Mouse (Mus musculus) E14TG2a.4 (cell line): ENCODE measurements around the gene Tex2.

Experiments
- CTCF ChIP-seq: conservative IDR thresholded peaks from 2 replicates; pipeline ENCODE4 v1.5.1; 2014; ENCODE audit warnings: low read length
- NANOG ChIP-seq: IDR thresholded peaks from 2 replicates; pipeline ENCODE4 v1.6.1; 2014; ENCODE audit warnings: borderline replicate concordance, low read length, mixed read lengths
- POU5F1 ChIP-seq: IDR thresholded peaks from 2 replicates; pipeline ENCODE4 v1.6.1; 2014; ENCODE audit warnings: low read length, borderline replicate concordance

GRCm38 (mm10) chr11:106542385-106542784 is 70.8 kb downstream of the Tex2 start:
- TF ChIP-seq CTCF, result no peak
- no peak for TF ChIP-seq NANOG
- no peak for TF ChIP-seq POU5F1
